Mouse (Mus musculus) forebrain, embryonic 14.5 days (tissue): Measurements from ENCODE around the gene Srek1ip1. TPM values are rescaled to one million over a fixed set of nuclear protein-coding genes. Genes with fewer than 3 reads are reported as not detected.

Experiments used
- ATAC-seq: fragments of 200-750 bp; cut with Nextera tagmentation; 2 replicates; pipeline ENCODE4 v1.8.0; 2017; ENCODE audit warnings: mild to moderate bottlenecking, moderate library complexity
- DNase-seq: peaks from one replicate; pipeline ENCODE4 v3.0.0-alpha.2; 2015; ENCODE audit warnings: low spot score
- H3K27ac ChIP-seq: fragments of 300-500 bp; sonication (generic); 2 replicates; pipeline ENCODE4 v1.5.1; 2014; ENCODE audit warnings: low read depth, mild to moderate bottlenecking, control low read depth, low read length, moderate library complexity
- H3K27me3 ChIP-seq: fragments of 300-500 bp; sonication (generic); replicated peaks from 2 replicates; pipeline ENCODE4 v1.6.1; 2014; ENCODE audit warnings: low read length, control low read depth, mixed read lengths; ENCODE audit not compliant: control insufficient read depth, insufficient read depth
- H3K36me3 ChIP-seq: fragments of 300-500 bp; sonication (generic); 2 replicates; pipeline ENCODE4 v1.6.1; 2014; ENCODE audit warnings: low read length, control low read depth; ENCODE audit not compliant: control insufficient read depth, insufficient read depth
- H3K4me1 ChIP-seq: fragments of 300-500 bp; sonication (generic); 2 replicates; pipeline ENCODE4 v1.6.1; 2014; ENCODE audit warnings: antibody characterized with exemption, low read length, control low read depth; ENCODE audit not compliant: control insufficient read depth, insufficient read depth
- H3K4me2 ChIP-seq: fragments of 300-500 bp; sonication (generic); 2 replicates; pipeline ENCODE4 v1.6.1; 2014; ENCODE audit warnings: mild to moderate bottlenecking, control low read depth, low read length
- H3K4me3 ChIP-seq: fragments of 300-500 bp; sonication (generic); 2 replicates; pipeline ENCODE4 v1.5.1; 2014; ENCODE audit warnings: low read depth, low read length, control low read depth
- H3K9ac ChIP-seq: fragments of 300-500 bp; sonication (generic); 2 replicates; pipeline ENCODE4 v1.6.1; 2014; ENCODE audit warnings: mild to moderate bottlenecking, low read length, control low read depth, moderate library complexity
- H3K9me3 ChIP-seq: fragments of 300-500 bp; sonication (generic); replicated peaks from 2 replicates; pipeline ENCODE4 v1.6.1; 2016; ENCODE audit warnings: low read length, control low read depth, mixed read lengths; ENCODE audit not compliant: control insufficient read depth
- WGBS: fragments of 180-500 bp; shearing (Covaris S2); extraction: QIAGEN DNeasy Blood & Tissue Kit; methylation state at CpG from one replicate; pipeline ENCODE4 v1.1.7; 2014; 5-methylcytosine and 5-hydroxymethylcytosine counted together
- polyA plus RNA-seq: library from polyadenylated mRNA; unstranded; fragments of >200 nt; fragmentation: Nextera tagmentation; extraction: Ambion mirVana; gene quantifications from 2 replicates; pipeline ENCODE4 v1.2.1, GENCODE M21; 2014

Srek1ip1 gene
- 16.4 and 20.4 TPM in 2 replicates for polyA plus RNA-seq

DNA sequence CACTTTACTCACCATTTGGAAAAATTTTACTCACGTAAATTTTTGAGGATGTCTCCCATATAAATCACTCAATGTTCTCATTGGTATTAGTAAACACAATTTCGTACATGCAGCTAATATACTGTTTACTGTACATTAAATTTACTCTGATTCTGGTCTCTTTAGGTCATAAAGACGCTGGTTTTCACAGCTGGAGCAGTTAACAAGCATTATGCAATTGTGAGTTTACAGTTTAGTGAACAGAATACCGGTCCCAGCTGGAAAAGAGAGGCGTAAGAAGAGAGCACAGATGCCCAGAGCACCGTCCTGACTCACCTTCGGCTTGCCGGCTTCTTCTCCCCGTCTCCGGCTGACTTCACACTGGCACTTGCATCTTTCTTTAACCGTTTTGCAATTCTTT, at the start of gene Srek1ip1:
Srek1ip1 (plus strand) TSS at position 301 of the 400 bp plus-strand sequence.
- no peak within 1 kb of the TSS for H3K4me3 ChIP-seq
- H3K9me3 ChIP-seq = no peaks in the 10 kb centered on the region
- DNase-seq (no peak), ATAC-seq (no peak)
- H3K27me3 ChIP-seq = no peaks in the 10 kb centered on the region
- H3K4me1 ChIP-seq = no peaks in the 10 kb centered on the region
- no peak within 1 kb of the TSS for H3K27ac ChIP-seq
- WGBS = 95% methylated on average over 11 of the region's 11 CpGs
- no peak within 1 kb of the TSS; the same call in 1 of the 2 replicates for H3K9ac ChIP-seq
- no peak within 1 kb of the TSS for H3K4me2 ChIP-seq
- H3K36me3 ChIP-seq = peaks cover 14% of the 10 kb centered on the region

DNA sequence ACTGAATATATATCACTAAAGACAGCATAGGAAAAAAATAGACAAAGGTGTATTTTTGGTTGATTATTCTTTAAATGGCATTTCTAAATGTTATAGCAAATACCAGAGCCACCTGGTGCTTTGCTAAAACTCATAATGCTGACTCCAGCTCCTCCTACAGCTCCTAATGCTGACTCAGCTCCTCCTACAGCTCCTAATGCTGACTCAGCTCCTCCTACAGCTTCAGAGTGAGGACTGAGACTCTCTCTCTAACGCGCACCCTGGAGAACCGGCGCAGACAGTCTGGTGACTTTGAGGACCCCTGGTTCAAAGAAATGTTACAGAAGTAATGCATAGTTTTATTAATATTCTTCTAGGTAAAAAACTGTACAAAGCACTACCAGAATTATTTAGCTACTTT, 49.4 kb upstream of the Srek1ip1 start:
- DNase-seq = no peak
- no peaks in the 10 kb centered on the region for H3K9me3 ChIP-seq
- no peaks in the 10 kb centered on the region for H3K4me1 ChIP-seq
- H3K4me2 ChIP-seq = no peak overlapping the region
- no peaks in the 10 kb centered on the region for H3K36me3 ChIP-seq
- H3K4me3 ChIP-seq = no peak overlapping the region
- 95% methylated on average over 4 of the region's 4 CpGs for WGBS
- no peak overlapping the region for H3K9ac ChIP-seq
- no peak for ATAC-seq
- no peak overlapping the region for H3K27ac ChIP-seq
- no peaks in the 10 kb centered on the region for H3K27me3 ChIP-seq

DNA sequence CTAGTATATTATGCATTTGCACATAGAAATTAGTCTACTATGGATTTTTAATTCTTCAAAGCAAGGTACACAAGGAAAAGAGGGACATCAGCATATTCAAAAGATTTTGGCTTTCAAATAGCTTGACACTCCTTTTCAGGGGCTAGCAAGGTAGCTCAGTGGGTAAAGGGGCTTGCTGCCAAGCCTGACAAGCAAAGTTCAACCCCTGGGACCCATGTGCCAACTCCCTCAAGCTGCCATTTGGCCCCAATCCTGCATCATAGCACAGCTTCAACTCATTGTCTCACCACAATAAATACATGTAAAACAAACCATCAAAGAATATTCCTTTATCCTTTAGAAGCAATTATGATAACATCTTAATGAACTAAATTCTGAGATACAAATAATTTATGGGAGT, 45.3 kb upstream of the Srek1ip1 start:
- DNase-seq (no peak), ATAC-seq (no peak)
- no peaks in the 10 kb centered on the region for H3K4me1 ChIP-seq
- H3K9me3 ChIP-seq = no peaks in the 10 kb centered on the region
- H3K9ac ChIP-seq = no peak overlapping the region
- no peak overlapping the region for H3K4me2 ChIP-seq
- H3K36me3 ChIP-seq = no peaks in the 10 kb centered on the region
- H3K27ac ChIP-seq = no peak overlapping the region
- H3K27me3 ChIP-seq = no peaks in the 10 kb centered on the region
- no peak overlapping the region for H3K4me3 ChIP-seq

DNA sequence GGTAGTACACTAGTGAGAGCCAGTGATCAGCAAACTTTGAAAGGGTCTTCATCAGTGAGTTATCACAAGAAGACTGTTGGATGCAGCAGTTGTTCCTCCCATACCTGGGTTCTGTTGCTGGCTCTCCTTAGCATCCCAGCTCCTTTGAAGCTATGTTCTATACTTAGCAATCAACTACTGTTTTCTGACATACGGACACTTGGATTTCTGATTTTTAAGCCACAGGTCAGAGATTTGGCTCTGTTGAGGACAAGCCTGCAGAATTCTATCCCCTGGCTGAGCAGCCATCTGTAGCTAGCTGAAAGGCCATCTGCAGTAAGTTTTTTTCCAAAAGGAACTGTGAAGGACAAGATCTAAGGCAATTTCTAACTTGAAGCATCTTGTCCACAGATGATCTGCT, 32.9 kb upstream of the Srek1ip1 start:
- 92% methylated on average over 1 of the region's 1 CpGs for WGBS
- DNase-seq = no peak
- H3K4me1 ChIP-seq = no peaks in the 10 kb centered on the region

DNA sequence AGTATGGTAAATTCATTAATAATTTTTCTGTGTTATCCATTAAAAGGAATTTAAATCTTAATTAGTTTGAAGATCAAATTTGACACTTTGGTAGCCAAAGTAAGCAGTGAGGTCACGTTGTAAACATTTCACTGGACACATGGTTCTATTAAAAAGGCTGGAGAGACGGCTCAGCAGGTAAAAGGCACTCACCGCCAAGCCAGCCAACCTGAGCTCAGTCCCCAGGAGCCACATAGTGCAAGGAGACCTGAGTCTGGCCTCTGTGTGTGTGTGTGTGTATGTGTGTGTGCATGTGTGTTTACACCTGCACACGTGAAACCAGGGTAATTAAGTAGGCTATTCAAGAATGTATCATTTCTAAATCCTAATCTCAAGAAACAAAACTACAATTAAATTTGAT, 29.9 kb upstream of the Srek1ip1 start:
- no peaks in the 10 kb centered on the region for H3K9me3 ChIP-seq
- no peaks in the 10 kb centered on the region for H3K4me1 ChIP-seq
- no peak overlapping the region for H3K9ac ChIP-seq
- ATAC-seq (no peak), DNase-seq (no peak)
- no peak overlapping the region for H3K4me2 ChIP-seq
- H3K27me3 ChIP-seq = no peaks in the 10 kb centered on the region
- 91% methylated on average over 4 of the region's 4 CpGs for WGBS
- no peak overlapping the region for H3K27ac ChIP-seq
- H3K4me3 ChIP-seq = no peak overlapping the region
- H3K36me3 ChIP-seq = no peaks in the 10 kb centered on the region

More for the DNA sequence above, 32.9 kb upstream of the Srek1ip1 start:
- no peak overlapping the region for H3K4me3 ChIP-seq
- no peaks in the 10 kb centered on the region for H3K27me3 ChIP-seq
- H3K4me2 ChIP-seq = no peak overlapping the region
- no peak for ATAC-seq
- no peaks in the 10 kb centered on the region for H3K9me3 ChIP-seq
- no peaks in the 10 kb centered on the region for H3K36me3 ChIP-seq
- H3K27ac ChIP-seq = no peak overlapping the region
- H3K9ac ChIP-seq = no peak overlapping the region

DNA sequence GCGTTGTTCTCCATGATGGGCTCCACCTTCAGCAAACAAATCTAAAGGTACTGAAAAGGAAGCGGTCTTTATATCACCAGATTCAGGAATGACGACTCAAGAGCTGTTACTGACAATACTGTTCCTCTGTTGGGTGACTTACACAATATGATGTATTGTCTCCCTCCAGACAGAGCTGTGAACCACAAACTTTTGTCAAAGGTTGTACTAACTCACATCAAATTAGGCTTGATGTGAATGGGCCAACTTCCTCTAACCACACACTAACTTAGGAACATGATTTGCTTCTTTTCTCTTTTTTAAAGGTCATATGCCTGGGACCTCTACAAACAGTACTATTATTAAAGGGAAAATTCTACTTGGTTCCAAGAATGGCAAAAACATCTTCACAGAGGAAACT, 29.1 kb upstream of the Srek1ip1 start:
- no peaks in the 10 kb centered on the region for H3K4me1 ChIP-seq
- no peak overlapping the region for H3K4me2 ChIP-seq
- no peak overlapping the region for H3K27ac ChIP-seq
- ATAC-seq = no peak
- no peak for DNase-seq
- no peaks in the 10 kb centered on the region for H3K27me3 ChIP-seq
- H3K9me3 ChIP-seq = no peaks in the 10 kb centered on the region
- H3K4me3 ChIP-seq = no peak overlapping the region
- H3K36me3 ChIP-seq = no peaks in the 10 kb centered on the region
- H3K9ac ChIP-seq = no peak overlapping the region
- WGBS = 81% methylated on average over 3 of the region's 3 CpGs

DNA sequence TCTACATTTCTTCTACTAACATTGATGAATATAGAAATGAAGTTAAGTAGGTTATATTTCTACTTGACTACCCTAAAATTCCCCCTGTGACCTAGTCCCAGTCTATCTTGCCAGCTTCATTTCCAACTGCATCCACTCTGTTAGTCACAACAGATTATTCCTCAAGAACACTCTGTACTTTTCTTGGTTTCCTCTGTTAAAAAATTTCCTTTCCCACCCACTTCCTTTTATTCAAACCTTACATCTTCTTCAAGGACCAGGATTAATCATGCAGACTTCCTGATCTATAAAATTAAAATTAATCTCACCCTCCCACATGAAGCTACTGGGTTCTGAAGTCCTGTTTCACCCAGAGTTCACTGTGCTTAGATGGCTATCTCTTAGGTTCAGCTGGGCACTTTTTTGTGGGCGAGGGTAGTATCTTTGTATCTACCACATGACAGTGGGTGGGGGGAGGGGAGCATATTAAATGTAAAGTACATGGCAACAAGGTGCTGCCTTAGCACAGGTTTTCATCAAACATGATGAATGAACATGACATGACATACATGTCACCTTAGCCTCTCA, 13.1 kb upstream of the Srek1ip1 start:
- WGBS = 77% methylated on average over 1 of the region's 1 CpGs
- Histone ChIP-seq H3K27me3 (no peaks in the 10 kb centered on the region), H3K9me3 (no peaks in the 10 kb centered on the region), H3K36me3 (peaks cover 5% of the 10 kb centered on the region; the same call in 1 of the 2 replicates), H3K4me3 (no peak overlapping the region), H3K27ac (no peak overlapping the region), H3K4me2 (no peak overlapping the region), H3K4me1 (no peaks in the 10 kb centered on the region), H3K9ac (no peak overlapping the region)
- no peak for DNase-seq
- ATAC-seq = no peak

DNA sequence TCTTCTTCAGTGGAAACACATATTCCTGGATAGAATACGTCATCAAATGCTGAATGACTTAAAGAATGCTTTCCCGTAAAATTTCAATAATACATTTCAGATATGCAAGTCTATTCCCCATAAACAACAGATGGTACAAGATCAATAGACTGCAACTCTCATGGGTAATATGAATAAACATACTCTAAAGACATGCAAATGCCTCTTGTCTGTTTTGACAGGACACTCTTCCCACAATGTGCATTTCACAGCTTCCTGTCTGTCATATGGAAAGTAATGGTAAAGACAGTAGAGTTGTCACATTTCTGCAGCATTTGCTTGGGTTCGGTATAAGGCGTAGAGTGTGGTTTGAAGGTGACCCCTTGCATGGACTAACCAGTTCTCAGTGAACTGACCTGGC, 5.0 kb upstream of the Srek1ip1 start:
- Histone ChIP-seq H3K27me3 (no peaks in the 10 kb centered on the region), H3K4me3 (no peak overlapping the region), H3K4me2 (no peak overlapping the region), H3K4me1 (no peaks in the 10 kb centered on the region), H3K36me3 (peaks cover 13% of the 10 kb centered on the region), H3K9ac (no peak overlapping the region), H3K27ac (no peak overlapping the region), H3K9me3 (no peaks in the 10 kb centered on the region)
- peak; percentile 57; the same call in 1 of the 2 replicates for ATAC-seq
- WGBS = 76% methylated on average over 4 of the region's 4 CpGs
- peak; percentile 53 for DNase-seq

DNA sequence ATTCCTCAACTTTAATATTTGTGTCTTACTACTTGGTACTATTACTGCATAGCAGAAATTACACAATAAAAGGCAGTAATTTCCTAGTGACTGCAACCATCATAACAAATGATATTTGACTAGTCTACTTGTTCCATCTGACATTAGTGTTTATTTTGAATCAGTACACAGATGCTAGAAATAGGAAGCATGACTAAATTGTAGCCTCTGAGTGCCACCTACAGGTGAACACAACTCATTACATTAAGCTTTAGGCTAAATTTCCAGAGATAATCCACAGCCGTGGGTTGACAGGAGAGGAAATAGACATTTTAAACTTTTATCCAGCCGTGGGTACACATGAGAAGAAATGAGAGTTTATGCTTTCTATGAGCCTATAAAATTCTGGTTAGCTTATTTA, 2.6 kb upstream of the Srek1ip1 start:
- Histone ChIP-seq H3K36me3 (peaks cover 14% of the 10 kb centered on the region), H3K4me1 (no peaks in the 10 kb centered on the region), H3K4me3 (no peak overlapping the region), H3K27ac (no peak overlapping the region), H3K4me2 (no peak overlapping the region), H3K27me3 (no peaks in the 10 kb centered on the region), H3K9me3 (no peaks in the 10 kb centered on the region), H3K9ac (no peak overlapping the region)
- peak; percentile 70 for ATAC-seq
- WGBS = 12% methylated on average over 2 of the region's 2 CpGs
- DNase-seq = peak; percentile 82
